Mouse (Mus musculus): ENCODE measurements around the gene Hist2h2aa1.

DNA sequence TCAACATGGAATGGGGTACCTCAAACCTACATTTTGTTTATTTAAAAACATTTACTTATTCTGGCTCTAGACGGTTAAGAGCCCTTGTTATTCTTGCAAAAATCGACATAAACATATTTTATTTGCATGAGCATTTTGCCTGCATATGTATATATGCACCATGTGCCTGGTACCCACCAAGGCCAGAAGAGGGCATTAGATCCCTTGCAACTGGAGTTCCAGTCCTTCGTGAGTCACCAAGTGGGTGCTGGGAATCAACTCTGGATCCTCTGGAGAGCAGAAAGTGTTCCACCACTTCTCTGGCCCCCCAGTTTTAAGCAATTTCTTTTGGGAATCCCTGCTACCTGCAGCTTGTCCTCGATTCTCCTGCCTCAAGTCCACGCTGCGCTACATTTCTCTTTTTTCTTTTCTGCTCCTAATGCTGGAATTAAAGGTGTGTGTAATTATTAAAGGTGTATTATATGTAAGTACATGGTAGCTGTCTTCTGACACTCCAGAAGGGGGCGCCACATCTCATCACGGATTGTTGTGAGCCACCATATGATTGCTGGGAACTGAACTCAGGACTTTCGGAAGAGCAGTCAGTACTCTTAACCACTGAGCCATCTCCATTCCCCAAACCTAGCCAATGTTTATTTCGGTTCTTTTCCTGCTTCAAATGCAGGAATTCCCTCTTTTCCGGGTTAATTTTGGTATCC is 49.5 kb upstream of the Hist2h2aa1 start:
- TF ChIP-seq CTCF (IDR thresholded peaks at IDR 0.05; ENCODE audit: low read depth, low read length), result no peak
- no peak for TF ChIP-seq POLR2A (IDR thresholded peaks at IDR 0.05; ENCODE audit: extremely low read depth, insufficient read depth, low read length)

Measured in liver, adult 2 months (tissue).